Mouse (Mus musculus) small intestine, adult 2 months (tissue): ENCODE measurements at regions not wholly inside any gene's neighbourhood (a gene's known extent, or its start where the extent isn't known, plus 50 kb on each side); places are given as distances from the start of the nearest gene placed in this dataset.

Source experiments
- H3K27ac ChIP-seq: fragments of 200-500 bp; 2 replicates; pipeline ENCODE4 v1.5.1; 2012; ENCODE audit warnings: low read depth, low read length, control low read depth, inconsistent platforms; ENCODE audit not compliant: insufficient read depth
- H3K27me3 ChIP-seq: fragments of 200-500 bp; 2 replicates; pipeline ENCODE4 v1.6.1; 2012; ENCODE audit warnings: mild to moderate bottlenecking, moderate library complexity, low read length, inconsistent platforms; ENCODE audit not compliant: control insufficient read depth, insufficient read depth
- H3K36me3 ChIP-seq: fragments of 200-500 bp; 2 replicates; pipeline ENCODE4 v1.6.1; 2012; ENCODE audit warnings: mild to moderate bottlenecking, low read length, control low read depth, inconsistent platforms; ENCODE audit not compliant: control insufficient read depth, insufficient read depth
- H3K4me1 ChIP-seq: fragments of 200-500 bp; 2 replicates; pipeline ENCODE4 v1.6.1; 2012; ENCODE audit warnings: low read length, inconsistent platforms, mixed read lengths; ENCODE audit not compliant: control insufficient read depth, insufficient read depth, insufficient read length
- H3K4me3 ChIP-seq: fragments of 200-500 bp; 2 replicates; pipeline ENCODE4 v1.5.1; 2012; ENCODE audit warnings: low read depth, mild to moderate bottlenecking, control low read depth, inconsistent platforms, low read length, moderate library complexity
- CTCF ChIP-seq: fragments of 200-500 bp; IDR thresholded peaks from 2 replicates; pipeline ENCODE4 v1.5.1; 2012; ENCODE audit warnings: low read depth, mild to moderate bottlenecking, control low read depth, inconsistent platforms, low read length, moderate library complexity, mixed read lengths; ENCODE audit not compliant: insufficient replicate concordance, insufficient read length; ENCODE audit errors: extremely low read depth
- POLR2A ChIP-seq: fragments of 200-500 bp; IDR thresholded peaks from 2 replicates; pipeline ENCODE4 v1.6.1; 2012; ENCODE audit warnings: low read depth, mild to moderate bottlenecking, control low read depth, inconsistent platforms, low read length, moderate library complexity
- WGBS: fragments of 180-500 bp; shearing (Covaris S2); methylation state at CpG from one replicate; pipeline ENCODE4 v1.1.7; 2018; 5-methylcytosine and 5-hydroxymethylcytosine counted together

DNA sequence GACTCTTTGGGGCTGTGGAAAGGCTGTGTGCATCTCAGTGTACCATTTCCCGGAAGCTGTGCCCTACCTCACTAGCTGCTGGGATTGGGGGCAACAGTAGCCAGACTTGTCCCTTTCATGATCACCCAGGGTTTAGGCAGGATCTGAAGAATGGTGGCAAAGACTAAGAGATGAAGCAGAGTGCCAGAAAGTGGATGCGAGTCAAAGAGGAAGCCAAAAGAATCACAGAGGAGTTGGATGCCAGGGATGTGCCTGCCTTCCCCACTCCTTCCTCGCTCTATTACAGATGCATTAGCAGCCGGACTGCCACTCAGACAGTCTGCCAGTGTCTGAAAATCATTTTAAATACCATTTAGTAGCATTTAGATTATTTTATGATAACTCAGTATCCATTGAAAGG, 271.5 kb upstream of the Slc24a2 start:
- TF ChIP-seq POLR2A, result no peak
- no peak for TF ChIP-seq CTCF
- H3K4me1 ChIP-seq, result no peaks in the 10 kb centered on the region
- H3K36me3 ChIP-seq, result no peaks in the 10 kb centered on the region
- H3K27me3 ChIP-seq, result no peaks in the 10 kb centered on the region
- H3K27ac ChIP-seq, result no peak overlapping the region
- 92% methylated on average over 4 of the region's 4 CpGs for WGBS
- H3K4me3 ChIP-seq, result no peak overlapping the region

DNA sequence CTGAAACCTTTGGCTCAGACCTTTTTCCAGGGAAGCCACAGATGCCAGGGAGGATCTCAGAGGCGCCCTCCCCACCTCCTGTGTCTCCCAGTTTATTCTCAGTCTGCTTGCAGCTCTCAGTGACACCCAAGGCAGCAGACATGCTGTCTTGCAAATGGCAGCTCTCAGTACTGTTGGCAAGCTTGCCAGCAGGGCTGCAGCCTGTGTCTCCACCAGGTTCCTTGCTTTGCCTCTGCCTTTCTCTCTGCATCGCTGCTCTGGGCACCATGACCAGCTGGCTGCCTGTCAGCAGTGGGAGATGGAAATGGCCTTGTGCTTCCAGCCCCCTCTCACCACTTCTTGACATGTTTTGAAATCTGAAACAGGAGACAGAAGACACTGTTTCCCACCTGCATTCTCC, 270.2 kb upstream of the Slc24a2 start:
- TF ChIP-seq POLR2A (no peak), CTCF (no peak)
- no peaks in the 10 kb centered on the region for H3K36me3 ChIP-seq
- H3K4me3 ChIP-seq, result no peak overlapping the region
- 71% methylated on average over 2 of the region's 2 CpGs for WGBS
- no peak overlapping the region for H3K27ac ChIP-seq
- H3K27me3 ChIP-seq, result no peaks in the 10 kb centered on the region
- no peaks in the 10 kb centered on the region for H3K4me1 ChIP-seq

DNA sequence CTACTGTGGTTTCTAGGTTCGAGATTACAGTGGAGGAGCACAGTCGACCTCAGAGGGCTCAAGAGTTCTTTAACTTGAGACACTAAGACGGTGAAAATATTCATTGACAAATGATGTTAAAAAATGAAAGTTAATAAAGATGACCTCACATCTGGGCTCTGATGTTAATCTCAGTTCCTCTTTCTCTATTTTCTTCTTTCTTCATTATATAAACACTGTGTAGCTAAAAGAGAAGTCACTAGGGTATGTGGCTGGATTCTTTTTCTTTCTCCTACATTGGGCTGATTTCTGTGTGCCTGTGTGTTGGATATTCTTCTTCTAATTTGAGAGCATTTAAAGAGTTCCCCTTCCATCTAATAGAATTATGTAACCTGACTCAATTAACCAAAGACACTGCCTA, 257.5 kb upstream of the Slc24a2 start:
- H3K27ac ChIP-seq, result no peak overlapping the region
- TF ChIP-seq CTCF (no peak), POLR2A (no peak)
- H3K4me1 ChIP-seq, result no peaks in the 10 kb centered on the region
- no peak overlapping the region for H3K4me3 ChIP-seq
- 75% methylated on average over 3 of the region's 3 CpGs for WGBS
- no peaks in the 10 kb centered on the region for H3K27me3 ChIP-seq
- no peaks in the 10 kb centered on the region for H3K36me3 ChIP-seq

DNA sequence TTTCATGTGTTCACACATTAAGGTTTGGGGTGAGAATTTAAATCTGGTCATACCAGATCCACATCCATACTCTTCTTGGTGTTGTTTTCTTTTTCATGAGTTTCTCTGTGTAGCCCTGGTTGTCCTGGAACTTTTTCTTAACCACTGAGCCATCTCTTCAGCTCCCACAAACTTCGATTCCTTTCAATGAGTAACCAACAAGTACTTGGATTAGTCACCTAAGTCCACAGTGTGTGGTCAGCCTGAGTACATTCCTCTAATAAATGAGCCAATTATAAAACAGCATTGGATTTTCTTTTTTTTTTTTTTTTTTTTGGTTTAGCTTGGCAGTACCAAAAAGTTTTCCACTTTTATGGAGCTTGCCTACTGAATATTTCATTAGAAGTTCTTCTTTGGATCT, 245.3 kb upstream of the Slc24a2 start:
- Histone ChIP-seq H3K36me3 (no peaks in the 10 kb centered on the region), H3K27ac (no peak overlapping the region), H3K4me1 (no peaks in the 10 kb centered on the region), H3K4me3 (no peak overlapping the region), H3K27me3 (no peaks in the 10 kb centered on the region)
- WGBS, result 55% methylated on average over 1 of the region's 1 CpGs
- TF ChIP-seq POLR2A, result no peak
- no peak for TF ChIP-seq CTCF

DNA sequence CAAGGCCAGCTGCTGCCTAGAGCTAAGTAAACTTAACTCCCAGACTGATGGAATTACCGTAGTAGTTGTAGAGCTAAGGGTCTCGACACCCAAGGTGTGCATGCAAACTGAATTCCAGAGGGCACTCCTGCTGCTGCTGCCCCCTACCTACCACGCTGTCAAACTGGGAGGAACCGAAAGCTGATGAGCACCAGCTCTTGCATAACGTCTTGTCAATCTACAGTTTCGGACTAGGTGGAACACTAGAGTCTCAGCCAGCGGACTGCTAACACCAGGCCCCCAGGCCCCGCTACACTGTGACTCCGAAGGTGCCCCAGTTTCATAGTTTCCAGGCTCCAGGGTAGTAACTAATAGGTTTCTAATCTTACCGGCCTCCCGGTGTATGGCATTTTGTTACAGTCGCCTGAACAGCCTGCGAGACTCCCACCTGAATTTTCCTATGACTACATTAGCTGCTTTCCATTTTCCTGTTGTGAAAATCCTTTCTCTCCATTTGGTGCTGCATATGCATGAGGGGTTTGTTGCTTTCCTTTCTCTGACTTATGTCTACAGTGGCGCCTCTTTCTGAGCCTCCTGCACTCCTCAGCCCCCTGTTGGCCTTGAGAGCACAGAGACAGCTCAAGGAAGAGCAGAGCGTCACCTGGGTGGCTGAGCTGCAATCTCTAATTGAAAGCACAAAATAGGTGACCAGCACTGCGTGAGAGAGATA, 243.2 kb upstream of the Slc24a2 start:
- H3K36me3 ChIP-seq, result no peaks in the 10 kb centered on the region
- no peaks in the 10 kb centered on the region for H3K4me1 ChIP-seq
- H3K27ac ChIP-seq, result no peak overlapping the region
- H3K27me3 ChIP-seq, result no peaks in the 10 kb centered on the region
- H3K4me3 ChIP-seq, result no peak overlapping the region
- TF ChIP-seq POLR2A (no peak), CTCF (no peak)
- WGBS, result 84% methylated on average over 16 of the region's 16 CpGs

DNA sequence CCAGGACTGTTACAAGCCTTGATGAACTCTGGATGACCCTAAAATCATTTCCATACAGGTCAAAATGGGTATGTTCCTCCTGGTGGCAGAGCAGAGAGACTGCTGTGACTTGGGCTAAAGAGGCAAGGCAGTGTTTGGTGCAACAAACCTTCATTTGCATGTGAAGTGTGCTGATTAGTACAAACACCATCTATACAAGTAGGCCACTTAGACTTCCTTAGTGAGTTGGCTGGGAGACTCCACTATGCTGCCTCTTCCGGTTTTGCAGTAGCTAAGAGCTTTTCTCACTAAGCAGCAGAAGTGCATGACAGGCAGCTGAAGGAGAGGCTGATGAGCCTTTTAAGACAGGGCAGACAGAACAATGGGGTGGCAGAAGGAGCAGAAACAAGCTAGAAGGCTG, 242.5 kb upstream of the Slc24a2 start:
- 59% methylated on average over 1 of the region's 1 CpGs for WGBS
- Histone ChIP-seq H3K4me3 (no peak overlapping the region), H3K4me1 (no peaks in the 10 kb centered on the region), H3K27me3 (no peaks in the 10 kb centered on the region), H3K27ac (no peak overlapping the region), H3K36me3 (no peaks in the 10 kb centered on the region)
- TF ChIP-seq POLR2A (no peak), CTCF (no peak)

DNA sequence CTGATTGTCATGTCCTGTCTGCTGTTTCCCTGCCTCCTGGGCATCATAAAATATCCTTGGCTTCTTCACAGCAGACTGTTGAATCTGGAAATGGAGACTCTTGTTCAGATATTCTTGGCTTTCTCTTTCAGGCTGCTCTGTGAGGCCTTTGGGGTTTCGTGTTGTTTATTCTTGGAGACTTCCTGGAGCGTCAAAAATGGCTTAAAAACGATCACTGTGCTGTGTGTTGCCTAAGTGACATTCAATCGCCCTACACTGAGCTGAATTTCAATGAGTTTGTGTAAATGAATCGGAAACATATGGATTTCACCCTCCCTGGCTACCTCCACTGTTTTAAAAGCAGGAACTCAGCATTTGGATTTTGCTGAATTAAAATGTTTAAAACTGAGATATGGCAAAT, 241.1 kb upstream of the Slc24a2 start:
- WGBS, result 61% methylated on average over 5 of the region's 5 CpGs
- no peaks in the 10 kb centered on the region for H3K36me3 ChIP-seq
- H3K27ac ChIP-seq, result no peak overlapping the region
- no peak overlapping the region for H3K4me3 ChIP-seq
- no peaks in the 10 kb centered on the region for H3K27me3 ChIP-seq
- TF ChIP-seq CTCF (no peak), POLR2A (no peak)
- no peaks in the 10 kb centered on the region for H3K4me1 ChIP-seq
